Mouse (Mus musculus): ENCODE data around the gene Narf. TPM values are rescaled to one million over a fixed set of nuclear protein-coding genes. Genes with fewer than 3 reads are reported as not detected.

The Narf gene
- polyA plus RNA-seq, 1 experiment from 2014 or later = 79.6 TPM

DNA sequence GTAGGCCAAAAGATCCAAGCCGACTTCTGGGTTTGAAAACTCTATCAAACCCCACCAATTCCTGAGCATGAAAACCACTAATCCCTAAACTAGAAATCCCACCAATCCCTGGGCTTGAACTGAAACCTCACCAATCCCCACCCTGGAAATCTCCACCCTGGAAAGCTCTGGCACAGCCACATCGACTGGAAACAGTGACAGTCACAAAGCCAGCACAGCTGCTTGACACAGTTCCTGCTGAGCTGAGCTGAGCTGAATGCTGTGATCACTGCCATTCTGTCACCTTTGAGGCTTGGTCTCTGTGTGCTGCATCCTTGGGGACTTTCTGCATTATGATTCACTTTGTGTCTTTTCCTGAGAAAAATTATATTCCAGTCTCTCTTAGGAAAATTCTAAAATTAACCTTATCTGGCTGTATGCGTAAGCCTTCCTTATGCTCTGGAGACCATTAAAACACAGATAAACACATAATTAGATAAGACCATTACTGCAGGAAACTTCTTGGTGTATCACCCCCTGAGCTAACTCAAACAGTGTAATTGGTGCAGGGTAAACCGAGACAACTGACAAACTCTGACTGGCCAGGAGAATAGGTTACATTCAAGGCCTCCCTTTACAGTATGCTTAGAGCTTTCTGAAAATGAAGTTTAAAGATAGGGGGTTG lies 5.3 kb upstream of the Narf start:
- Histone ChIP-seq H3K27ac (no peak overlapping the region), H3K27me3 (ENCODE audit: control insufficient read depth, insufficient read depth, low read length) (no peaks in the 10 kb centered on the region), H3K9me3 (ENCODE audit: control insufficient read depth, low read length) (no peaks in the 10 kb centered on the region), H3K9ac (no peak overlapping the region), H3K4me1 (replicated peaks; ENCODE audit: control insufficient read depth, insufficient read depth, low read length) (peaks cover 27% of the 10 kb centered on the region), H3K36me3 (replicated peaks; ENCODE audit: control insufficient read depth, insufficient read depth) (no peaks in the 10 kb centered on the region; the same call in 1 of the 2 replicates), H3K4me2 (replicated peaks) (no peak overlapping the region), H3K4me3 (replicated peaks; ENCODE audit: low read length) (no peak overlapping the region)
- ATAC-seq (ENCODE audit: low FRiP score) (no peak), DNase-seq (ENCODE audit: low spot score) (no peak)
- WGBS = 59% methylated on average over 4 of the region's 4 CpGs

GRCm38 (mm10) chr11:121232706-121233105 lies 4.3 kb upstream of the Narf start:
- Histone ChIP-seq H3K4me2 (replicated peaks) (no peak overlapping the region), H3K9me3 (ENCODE audit: control insufficient read depth, low read length) (no peaks in the 10 kb centered on the region), H3K9ac (no peak overlapping the region), H3K27me3 (ENCODE audit: control insufficient read depth, insufficient read depth, low read length) (no peaks in the 10 kb centered on the region), H3K27ac (no peak overlapping the region), H3K4me3 (replicated peaks; ENCODE audit: low read length) (no peak overlapping the region), H3K4me1 (replicated peaks; ENCODE audit: control insufficient read depth, insufficient read depth, low read length) (peaks cover 25% of the 10 kb centered on the region), H3K36me3 (replicated peaks; ENCODE audit: control insufficient read depth, insufficient read depth) (no peaks in the 10 kb centered on the region)
- WGBS = 47% methylated on average over 4 of the region's 4 CpGs
- ATAC-seq (ENCODE audit: low FRiP score) (no peak), DNase-seq (ENCODE audit: low spot score) (no peak)

GRCm38 (mm10) chr11:121235475-121236238 lies 1.4 kb upstream of the Narf start:
- Histone ChIP-seq H3K27ac (peak overlapping the region; percentile 98), H3K4me2 (replicated peaks) (peak overlapping the region; percentile 50), H3K36me3 (replicated peaks; ENCODE audit: control insufficient read depth, insufficient read depth) (peaks cover 20% of the 10 kb centered on the region), H3K4me3 (replicated peaks; ENCODE audit: low read length) (no peak overlapping the region), H3K4me1 (replicated peaks; ENCODE audit: control insufficient read depth, insufficient read depth, low read length) (peaks cover 29% of the 10 kb centered on the region), H3K9ac (peak overlapping the region; percentile 63; the same call in 1 of the 2 replicates), H3K27me3 (ENCODE audit: control insufficient read depth, insufficient read depth, low read length) (no peaks in the 10 kb centered on the region), H3K9me3 (ENCODE audit: control insufficient read depth, low read length) (no peaks in the 10 kb centered on the region)
- 26% methylated on average over 9 of the region's 9 CpGs for WGBS
- DNase-seq (ENCODE audit: low spot score) = no peak
- ATAC-seq (ENCODE audit: low FRiP score) = no peak

DNA sequence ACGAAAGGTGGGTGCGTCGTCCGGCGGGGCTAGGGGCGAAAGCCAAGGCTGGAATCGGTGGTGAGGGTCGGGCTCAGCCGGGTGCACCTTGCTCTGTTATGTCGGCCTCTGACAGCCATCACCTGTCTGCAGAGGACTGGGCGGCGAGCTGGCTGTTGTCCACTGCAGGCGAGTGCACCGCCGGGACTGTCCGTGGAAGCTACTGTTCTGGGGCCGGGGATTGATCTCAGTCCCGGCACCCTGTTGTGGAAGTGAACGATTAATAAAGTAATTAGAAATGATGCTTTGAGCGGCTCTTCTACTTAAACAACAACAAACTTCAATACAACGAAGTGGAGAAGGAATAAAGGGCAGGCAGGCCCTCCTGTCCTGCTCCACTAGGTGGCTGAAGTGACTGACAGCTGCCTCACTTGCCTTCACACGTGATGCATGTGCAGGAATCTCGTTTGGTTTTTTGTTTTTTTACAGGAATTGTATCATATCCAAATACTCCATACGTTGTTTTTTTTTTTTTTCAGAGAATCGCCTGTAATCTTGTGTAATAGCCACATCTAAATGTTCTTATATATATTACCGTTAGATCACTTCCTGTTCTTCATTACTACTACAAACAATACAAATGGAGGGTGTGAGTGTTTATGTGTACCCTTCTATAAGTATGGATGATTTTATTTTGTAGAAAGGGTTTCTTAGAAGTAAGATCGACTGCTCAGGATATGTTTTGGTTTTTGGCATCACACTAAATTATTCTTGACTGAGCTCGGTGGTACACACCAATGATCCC lies 484 bp downstream of the Narf start:
- Histone ChIP-seq H3K4me3 (replicated peaks; ENCODE audit: low read length) (peak overlapping the region; percentile 65), H3K4me2 (replicated peaks) (peak overlapping the region; percentile 73), H3K27ac (peak overlapping the region; percentile 98), H3K9me3 (ENCODE audit: control insufficient read depth, low read length) (no peaks in the 10 kb centered on the region), H3K27me3 (ENCODE audit: control insufficient read depth, insufficient read depth, low read length) (no peaks in the 10 kb centered on the region), H3K4me1 (replicated peaks; ENCODE audit: control insufficient read depth, insufficient read depth, low read length) (peaks cover 35% of the 10 kb centered on the region), H3K9ac (peak overlapping the region; percentile 80), H3K36me3 (replicated peaks; ENCODE audit: control insufficient read depth, insufficient read depth) (peaks cover 39% of the 10 kb centered on the region)
- ATAC-seq (ENCODE audit: low FRiP score) = no peak; the same call in 1 of the 2 replicates
- 3% methylated on average over 28 of the region's 28 CpGs for WGBS
- DNase-seq (ENCODE audit: low spot score) = peak; percentile 57

DNA sequence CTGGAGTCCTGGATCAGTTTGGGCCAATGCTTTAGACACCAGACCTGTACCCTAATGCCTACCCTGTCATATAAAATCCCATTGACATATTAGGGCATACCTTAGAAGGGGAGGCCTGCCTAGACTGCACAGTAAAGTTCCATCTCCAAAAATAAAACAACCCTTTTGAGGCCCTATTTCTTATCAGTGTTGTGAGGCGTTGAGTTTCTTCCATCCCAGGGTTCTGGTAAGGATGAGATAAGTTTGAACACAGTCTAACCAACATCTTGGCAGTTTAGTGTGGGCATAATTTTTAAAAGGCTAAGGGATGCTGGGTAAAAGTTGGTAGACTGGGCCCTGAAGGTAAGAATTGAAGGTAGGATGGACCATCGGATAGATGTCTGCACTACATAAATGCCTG lies 2.6 kb downstream of the Narf start:
- H3K27ac ChIP-seq = no peak overlapping the region
- H3K4me2 ChIP-seq (replicated peaks) = peak overlapping the region; percentile 19
- WGBS = 100% methylated on average over 2 of the region's 2 CpGs
- H3K36me3 ChIP-seq (replicated peaks; ENCODE audit: control insufficient read depth, insufficient read depth) = peaks cover 60% of the 10 kb centered on the region
- H3K27me3 ChIP-seq (ENCODE audit: control insufficient read depth, insufficient read depth, low read length) = no peaks in the 10 kb centered on the region
- no peak overlapping the region for H3K9ac ChIP-seq
- no peaks in the 10 kb centered on the region for H3K9me3 ChIP-seq (ENCODE audit: control insufficient read depth, low read length)
- no peak overlapping the region for H3K4me3 ChIP-seq (replicated peaks; ENCODE audit: low read length)
- peaks cover 35% of the 10 kb centered on the region for H3K4me1 ChIP-seq (replicated peaks; ENCODE audit: control insufficient read depth, insufficient read depth, low read length)
- DNase-seq (ENCODE audit: low spot score) (no peak), ATAC-seq (ENCODE audit: low FRiP score) (no peak)

DNA sequence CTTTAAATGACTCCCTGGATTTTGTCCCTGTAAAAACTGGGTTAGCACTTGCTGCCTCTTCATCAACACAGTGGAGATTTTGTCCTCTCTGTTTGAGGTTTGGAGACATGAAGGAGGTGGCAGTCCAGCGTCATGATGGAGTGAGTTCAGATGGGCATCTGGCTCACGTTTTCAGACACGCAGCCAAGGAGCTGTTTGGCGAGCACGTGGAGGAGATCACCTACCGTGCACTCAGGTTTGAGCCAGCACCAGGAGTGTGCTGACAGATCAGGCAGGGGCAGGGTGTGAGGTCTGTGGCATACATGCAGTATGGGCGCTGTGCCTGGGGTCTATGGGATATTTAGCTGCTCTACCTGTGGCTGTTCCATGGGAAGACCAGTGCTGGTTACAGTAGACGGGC lies 13.1 kb downstream of the Narf start:
- DNase-seq (ENCODE audit: low spot score) (no peak), ATAC-seq (ENCODE audit: low FRiP score) (no peak)
- H3K36me3 ChIP-seq (replicated peaks; ENCODE audit: control insufficient read depth, insufficient read depth) = peaks cover 98% of the 10 kb centered on the region
- no peaks in the 10 kb centered on the region for H3K27me3 ChIP-seq (ENCODE audit: control insufficient read depth, insufficient read depth, low read length)
- no peak overlapping the region for H3K9ac ChIP-seq
- H3K4me1 ChIP-seq (replicated peaks; ENCODE audit: control insufficient read depth, insufficient read depth, low read length) = no peaks in the 10 kb centered on the region
- no peak overlapping the region for H3K4me3 ChIP-seq (replicated peaks; ENCODE audit: low read length)
- no peaks in the 10 kb centered on the region for H3K9me3 ChIP-seq (ENCODE audit: control insufficient read depth, low read length)
- H3K4me2 ChIP-seq (replicated peaks) = no peak overlapping the region
- no peak overlapping the region for H3K27ac ChIP-seq
- WGBS = 89% methylated on average over 8 of the region's 8 CpGs

DNA sequence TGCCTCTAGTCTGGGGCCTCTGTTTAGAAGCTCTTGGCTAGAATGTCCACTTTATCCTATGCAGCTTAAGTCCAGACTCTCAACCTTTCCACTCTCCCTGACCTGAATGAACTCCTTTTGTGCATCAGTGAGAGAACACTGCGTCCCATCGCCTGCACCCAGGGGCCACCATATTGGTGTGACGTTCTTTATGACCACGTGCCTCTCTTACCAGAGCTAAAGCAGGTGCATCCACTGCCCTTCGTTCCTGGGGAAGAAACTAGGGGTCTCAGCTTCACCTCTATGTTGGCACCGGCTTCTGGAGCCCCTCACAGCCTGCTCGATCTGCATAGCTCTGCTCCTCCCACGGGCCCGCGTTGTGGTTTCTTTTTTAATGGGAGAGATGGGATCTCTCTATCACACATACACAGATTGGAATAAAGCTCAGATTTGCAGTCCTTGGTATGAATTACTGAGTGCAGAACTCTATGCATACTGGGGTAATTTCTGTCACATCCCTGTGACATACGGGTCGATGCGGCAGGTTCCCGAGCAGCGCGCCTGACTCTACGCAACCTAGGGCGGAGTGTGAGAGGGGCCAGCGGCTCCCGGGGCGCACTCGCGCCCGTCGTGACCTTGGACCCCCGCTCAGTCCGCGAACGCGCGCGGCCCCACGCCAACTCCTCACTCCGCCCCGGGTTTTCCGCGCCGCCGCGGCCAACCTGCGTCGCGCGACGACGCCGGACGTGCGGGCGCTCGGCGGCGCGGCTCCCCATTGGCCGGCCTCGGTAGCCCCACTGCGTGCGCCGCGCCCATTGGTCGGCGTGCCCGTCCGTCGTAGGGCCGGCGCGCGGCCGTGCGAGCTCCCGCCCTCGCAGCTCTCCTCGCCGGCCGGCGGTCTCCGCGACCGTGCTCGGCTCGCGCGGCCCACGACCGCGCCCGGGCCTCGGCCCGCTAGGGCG lies 22.4 kb downstream of the Narf start, which contains the start of gene Foxk2:
Gene Foxk2, plus strand, starts transcription at position 831 of the 941 bp plus-strand sequence.
- WGBS = under 1% methylated on average over 89 of the region's 91 CpGs
- Histone ChIP-seq H3K9ac (peak within 1 kb of the TSS; percentile 98), H3K27me3 (ENCODE audit: control insufficient read depth, insufficient read depth, low read length) (no peaks in the 10 kb centered on the region), H3K36me3 (replicated peaks; ENCODE audit: control insufficient read depth, insufficient read depth) (peaks cover 50% of the 10 kb centered on the region), H3K4me1 (replicated peaks; ENCODE audit: control insufficient read depth, insufficient read depth, low read length) (peaks cover 27% of the 10 kb centered on the region), H3K27ac (peak within 1 kb of the TSS; percentile 96), H3K4me3 (replicated peaks; ENCODE audit: low read length) (peak within 1 kb of the TSS; percentile 99), H3K9me3 (ENCODE audit: control insufficient read depth, low read length) (no peaks in the 10 kb centered on the region), H3K4me2 (replicated peaks) (peak within 1 kb of the TSS; percentile 75)
- peak; percentile 96 for DNase-seq (ENCODE audit: low spot score)
- ATAC-seq (ENCODE audit: low FRiP score) = peak; percentile 97

DNA sequence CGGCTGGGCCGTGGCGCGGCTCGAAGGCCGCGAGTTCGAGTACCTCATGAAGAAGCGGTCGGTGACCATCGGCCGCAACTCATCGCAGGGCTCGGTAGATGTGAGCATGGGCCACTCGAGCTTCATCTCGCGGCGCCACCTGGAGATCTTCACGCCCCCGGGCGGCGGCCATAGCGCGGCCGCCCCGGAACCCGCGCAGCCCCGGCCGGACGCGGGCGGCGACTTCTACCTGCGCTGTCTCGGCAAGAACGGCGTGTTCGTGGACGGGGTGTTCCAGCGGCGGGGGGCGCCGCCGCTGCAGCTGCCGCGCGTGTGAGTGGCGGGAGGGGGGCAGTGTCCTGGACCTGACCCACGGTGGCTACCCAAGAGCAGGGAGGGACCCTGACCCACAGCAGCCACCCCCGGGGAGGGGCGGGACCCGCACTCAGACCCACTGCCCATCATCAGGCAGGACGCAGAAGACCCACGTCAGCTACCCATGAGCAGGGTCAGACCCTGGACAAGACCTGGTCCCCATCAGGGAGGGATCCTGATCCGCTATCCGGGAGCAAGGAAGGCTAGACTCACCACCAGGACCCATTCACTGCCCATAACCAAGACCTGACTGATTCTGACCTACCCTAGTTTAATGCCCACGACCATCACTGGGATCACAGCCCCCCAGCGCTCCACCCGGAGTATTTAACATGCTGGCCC lies 23.3 kb downstream of the Narf start:
- DNase-seq (ENCODE audit: low spot score) (no peak), ATAC-seq (ENCODE audit: low FRiP score) (peak; percentile 10; the same call in 1 of the 2 replicates)
- Histone ChIP-seq H3K27ac (peak overlapping the region; percentile 96), H3K4me3 (replicated peaks; ENCODE audit: low read length) (peak overlapping the region; percentile 99), H3K36me3 (replicated peaks; ENCODE audit: control insufficient read depth, insufficient read depth) (peaks cover 44% of the 10 kb centered on the region), H3K27me3 (ENCODE audit: control insufficient read depth, insufficient read depth, low read length) (no peaks in the 10 kb centered on the region), H3K4me2 (replicated peaks) (peak overlapping the region; percentile 75), H3K9me3 (ENCODE audit: control insufficient read depth, low read length) (no peaks in the 10 kb centered on the region), H3K4me1 (replicated peaks; ENCODE audit: control insufficient read depth, insufficient read depth, low read length) (peaks cover 27% of the 10 kb centered on the region), H3K9ac (peak overlapping the region; percentile 98)
- WGBS = under 1% methylated on average over 42 of the region's 60 CpGs

Data from hindbrain, embryonic 14.5 days (tissue).